Mouse (Mus musculus): ENCODE data around the gene Hbb-y.
"Not testable (repeated sequence)": the region's sequence is repeated elsewhere in the genome, so short reads cannot be mapped to it uniquely, and the experiment has no call there.

Gene Hbb-y

GRCm38 (mm10) chr7:103853090-103853489 lies at the start of gene Hbb-y:
Gene Hbb-y, minus strand, starts transcription at chr7:103853216.
- no peak for DNase-seq (ENCODE audit: low spot score)

- DNase-seq (ENCODE audit: low spot score): no peak
Observed at GRCm38 (mm10) chr7:103894385-103894784, 41.4 kb upstream of the Hbb-y start, which contains the start of gene Olfr64. Gene Olfr64, minus strand, starts transcription at chr7:103894485.

- no peak for DNase-seq (ENCODE audit: low spot score)
Observed at GRCm38 (mm10) chr7:103886152-103886551, 33.1 kb upstream of the Hbb-y start, which contains the start of gene Olfr66. Gene Olfr66, minus strand, starts transcription at chr7:103886252.

- DNase-seq (ENCODE audit: low spot score): no peak
Observed at GRCm38 (mm10) chr7:103877093-103877492, 24.1 kb upstream of the Hbb-y start.

- no peak for DNase-seq (ENCODE audit: low spot score)
Observed at GRCm38 (mm10) chr7:103874451-103874850, 21.4 kb upstream of the Hbb-y start.

GRCm38 (mm10) chr7:103873064-103873463 lies 20.0 kb upstream of the Hbb-y start:
- peak; percentile 9 for DNase-seq (ENCODE audit: low spot score)

- DNase-seq (ENCODE audit: low spot score): no peak
Observed at GRCm38 (mm10) chr7:103870667-103871066, 17.7 kb upstream of the Hbb-y start.

GRCm38 (mm10) chr7:103865716-103866115 lies 12.7 kb upstream of the Hbb-y start:
- DNase-seq (ENCODE audit: low spot score): no peak

- DNase-seq (ENCODE audit: low spot score): no peak
Observed at GRCm38 (mm10) chr7:103861531-103861930, 8.5 kb upstream of the Hbb-y start.

- no peak for DNase-seq (ENCODE audit: low spot score)
Observed at GRCm38 (mm10) chr7:103860855-103861254, 7.8 kb upstream of the Hbb-y start.

GRCm38 (mm10) chr7:103859076-103859475 lies 6.1 kb upstream of the Hbb-y start:
- no peak for DNase-seq (ENCODE audit: low spot score)

GRCm38 (mm10) chr7:103854669-103855068 lies 1.7 kb upstream of the Hbb-y start:
- DNase-seq (ENCODE audit: low spot score): no peak

GRCm38 (mm10) chr7:103844525-103845325 lies 8.3 kb downstream of the Hbb-y start:
- no peak for DNase-seq (ENCODE audit: low spot score)

- no peak for DNase-seq (ENCODE audit: low spot score)
Observed at GRCm38 (mm10) chr7:103843034-103843433, 10.0 kb downstream of the Hbb-y start, which contains the start of gene Hbb-bh1. Gene Hbb-bh1, minus strand, starts transcription at chr7:103843164.

GRCm38 (mm10) chr7:103840268-103840667 lies 12.7 kb downstream of the Hbb-y start, which contains the start of gene Hbb-bh2:
Gene Hbb-bh2, minus strand, starts transcription at chr7:103840520.
- DNase-seq (ENCODE audit: low spot score): no peak

- DNase-seq (ENCODE audit: low spot score): no peak
Observed at GRCm38 (mm10) chr7:103827808-103828207, 25.2 kb downstream of the Hbb-y start, which contains the start of gene Hbb-bs. Gene Hbb-bs, minus strand, starts transcription at chr7:103828096.

- not testable (repeated sequence) for DNase-seq (ENCODE audit: low spot score)
Observed at GRCm38 (mm10) chr7:103827139-103827538, 25.9 kb downstream of the Hbb-y start.

GRCm38 (mm10) chr7:103826255-103826887 lies 26.6 kb downstream of the Hbb-y start:
- DNase-seq (ENCODE audit: low spot score): no peak

- DNase-seq (ENCODE audit: low spot score): no peak
Observed at GRCm38 (mm10) chr7:103825536-103826254, 27.3 kb downstream of the Hbb-y start.

- no peak for DNase-seq (ENCODE audit: low spot score)
Observed at GRCm38 (mm10) chr7:103824597-103824996, 28.4 kb downstream of the Hbb-y start.

- not testable (repeated sequence) for DNase-seq (ENCODE audit: low spot score)
Observed at GRCm38 (mm10) chr7:103815085-103815484, 37.9 kb downstream of the Hbb-y start.

- no peak for DNase-seq (ENCODE audit: low spot score)
Observed at GRCm38 (mm10) chr7:103813766-103814165, 39.2 kb downstream of the Hbb-y start, which contains the start of gene Hbb-bt. Gene Hbb-bt, minus strand, starts transcription at chr7:103813996.
